ENCODE assay signal across 24 mouse cellular contexts in the genomic region with DNA sequence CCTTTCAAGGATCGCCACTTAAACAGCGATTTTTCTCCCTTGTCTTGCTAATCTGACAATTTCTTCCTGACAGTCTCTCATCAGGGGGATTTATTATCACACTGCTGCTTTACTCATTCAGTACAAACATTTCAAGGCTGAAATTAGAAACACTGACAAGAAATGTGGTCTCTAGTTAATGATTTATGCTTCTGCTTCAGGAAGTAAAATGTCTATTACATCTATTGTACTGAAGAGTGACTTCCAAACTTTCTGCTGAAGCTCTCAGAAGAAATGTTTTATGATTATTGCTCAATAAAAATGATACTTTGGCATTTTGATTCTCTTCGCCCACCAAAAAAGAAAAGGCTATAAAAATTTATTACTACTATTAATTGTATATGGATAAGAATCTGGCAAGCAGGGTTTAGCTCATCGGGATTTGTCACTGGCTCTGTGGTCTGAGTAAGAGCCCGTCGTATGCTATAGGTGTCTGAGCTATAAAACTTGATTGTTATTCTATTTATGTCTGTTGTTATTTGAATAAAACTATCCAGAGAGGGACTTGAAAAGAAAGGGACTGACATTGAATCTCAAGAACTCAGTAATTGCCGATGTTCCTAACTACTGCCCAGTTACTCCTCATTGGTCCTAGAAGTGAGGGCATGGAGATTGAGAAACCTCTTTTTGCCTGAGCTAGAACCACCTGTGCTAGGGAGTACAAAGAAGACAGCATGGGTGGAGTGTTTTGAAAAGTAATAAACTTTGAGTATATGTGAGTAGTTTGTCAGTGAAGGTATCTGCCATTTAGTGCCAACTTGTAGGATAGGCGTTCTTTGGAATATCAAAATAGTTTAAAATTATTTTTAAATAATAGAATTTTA.
"Had no signal": no experiment of that assay in that cellular context is flagged by ENCODE, and none has a peak within 500 bp of the region (broad histone marks: within the 10 kb centered on the region; RNA-seq: fewer than 3 reads in every experiment).

No protein-coding gene starts in this region.

- H3K27me3 ChIP-seq: heart, embryonic 13.5 days; heart, embryonic 15.5 days; hindbrain, embryonic 13.5 days; hindbrain, embryonic 15.5 days; limb, embryonic 12.5 days; liver, embryonic 13.5 days; liver, embryonic 15.5 days had no signal

- H3K9ac ChIP-seq: heart, embryonic 13.5 days; heart, embryonic 15.5 days; hindbrain, embryonic 13.5 days; hindbrain, embryonic 15.5 days; limb, embryonic 12.5 days; liver, embryonic 13.5 days; liver, embryonic 15.5 days had no signal

- DNase-seq: gastrocnemius, postnatal 14 days; gastrocnemius, postnatal 36 days; heart, adult 11 months; heart, adult 2 months; heart, postnatal 14 days; heart, postnatal 36 days; kidney, adult 18-20 months; kidney, adult 8-10 months; kidney, postnatal 14 days; kidney, postnatal 4 days; liver; liver, embryonic 13.5 days had no signal

- H3K4me1 ChIP-seq: heart, embryonic 13.5 days; heart, embryonic 15.5 days; hindbrain, embryonic 13.5 days; hindbrain, embryonic 15.5 days; limb, embryonic 10.5 days; limb, embryonic 12.5 days; liver, embryonic 13.5 days; liver, embryonic 15.5 days had no signal

- H3K4me2 ChIP-seq: heart, embryonic 11.5 days; heart, embryonic 13.5 days; heart, embryonic 15.5 days; hindbrain, embryonic 13.5 days; hindbrain, embryonic 15.5 days; limb, embryonic 12.5 days; liver, embryonic 11.5 days; liver, embryonic 13.5 days; liver, embryonic 15.5 days had no signal

- H3K4me3 ChIP-seq: heart, adult 2 months; heart, embryonic 13.5 days; heart, embryonic 15.5 days; hindbrain, embryonic 13.5 days; hindbrain, embryonic 15.5 days; layer of hippocampus, adult 2 months; left cerebral cortex, adult 2 months; limb, embryonic 10.5 days; limb, embryonic 12.5 days; liver, embryonic 13.5 days; liver, embryonic 15.5 days had no signal

- H3K9me3 ChIP-seq: heart, embryonic 13.5 days; heart, embryonic 15.5 days; hindbrain, embryonic 13.5 days; hindbrain, embryonic 15.5 days; limb, embryonic 10.5 days; limb, embryonic 12.5 days; liver, embryonic 13.5 days; liver, embryonic 15.5 days had no signal

- H3K36me3 ChIP-seq: heart, embryonic 13.5 days; heart, embryonic 15.5 days; hindbrain, embryonic 13.5 days; hindbrain, embryonic 15.5 days; limb, embryonic 10.5 days; limb, embryonic 12.5 days; liver, embryonic 13.5 days; liver, embryonic 15.5 days had no signal

- ATAC-seq: inflammation-experienced regulatory T-cells, adult 6 months had no signal

- H3K27ac ChIP-seq: heart, adult 2 months; heart, embryonic 13.5 days; heart, embryonic 15.5 days; hindbrain, embryonic 13.5 days; hindbrain, embryonic 15.5 days; layer of hippocampus, adult 2 months; left cerebral cortex, adult 2 months; limb, embryonic 10.5 days; limb, embryonic 12.5 days; liver, embryonic 13.5 days; liver, embryonic 15.5 days had no signal
